Mouse (Mus musculus) stomach, postnatal 0 days (tissue): ENCODE measurements at regions not wholly inside any gene's neighbourhood (a gene's known extent, or its start where the extent isn't known, plus 50 kb on each side); places are given as distances from the start of the nearest gene placed in this dataset.

Experiments used
- ATAC-seq: fragments of 200-750 bp; cut with Nextera tagmentation; 2 replicates; pipeline ENCODE4 v1.8.0; 2017; ENCODE audit not compliant: low FRiP score, low TSS enrichment
- DNase-seq: peaks from one replicate; pipeline ENCODE4 v3.0.0-alpha.2; 2016; ENCODE audit warnings: low spot score
- H3K27ac ChIP-seq: fragments of 300-500 bp; sonication (generic); replicated peaks from 2 replicates; pipeline ENCODE4 v1.5.1; 2014; ENCODE audit warnings: mild to moderate bottlenecking, control low read depth
- H3K27me3 ChIP-seq: fragments of 300-500 bp; sonication (generic); 2 replicates; pipeline ENCODE4 v1.6.1; 2014; ENCODE audit warnings: low read length; ENCODE audit not compliant: control insufficient read depth, insufficient read depth
- H3K36me3 ChIP-seq: fragments of 300-500 bp; sonication (generic); 2 replicates; pipeline ENCODE4 v1.6.1; 2014; ENCODE audit warnings: low read length, mixed read lengths; ENCODE audit not compliant: control insufficient read depth, insufficient read depth
- H3K4me1 ChIP-seq: fragments of 300-500 bp; sonication (generic); replicated peaks from 2 replicates; pipeline ENCODE4 v1.6.1; 2014; ENCODE audit warnings: antibody characterized with exemption; ENCODE audit not compliant: control insufficient read depth, insufficient read depth
- H3K4me2 ChIP-seq: fragments of 300-500 bp; sonication (generic); replicated peaks from 2 replicates; pipeline ENCODE4 v1.6.1; 2014; ENCODE audit warnings: low read depth, mild to moderate bottlenecking, control low read depth, moderate library complexity
- H3K4me3 ChIP-seq: fragments of 300-500 bp; sonication (generic); 2 replicates; pipeline ENCODE4 v1.5.1; 2014; ENCODE audit warnings: low read depth, low read length, control low read depth
- H3K9ac ChIP-seq: fragments of 300-500 bp; sonication (generic); 2 replicates; pipeline ENCODE4 v1.6.1; 2014; ENCODE audit warnings: mild to moderate bottlenecking, low read length, control low read depth, mixed read lengths
- H3K9me3 ChIP-seq: fragments of 300-500 bp; sonication (generic); 2 replicates; pipeline ENCODE4 v1.6.1; 2016; ENCODE audit warnings: low read length; ENCODE audit not compliant: control insufficient read depth
- CTCF ChIP-seq: IDR thresholded peaks from 2 replicates; pipeline ENCODE4 v1.5.1; 2016; ENCODE audit warnings: antibody characterized with exemption, low read depth, mild to moderate bottlenecking, moderate library complexity
- EP300 ChIP-seq: optimal IDR thresholded peaks from 2 replicates; pipeline ENCODE3; 2016; ENCODE audit warnings: antibody characterized with exemption
- WGBS: fragments of 180-500 bp; shearing (Covaris S2); extraction: QIAGEN DNeasy Blood & Tissue Kit; methylation state at CpG from one replicate; pipeline ENCODE4 v1.1.7; 2014; 5-methylcytosine and 5-hydroxymethylcytosine counted together

DNA sequence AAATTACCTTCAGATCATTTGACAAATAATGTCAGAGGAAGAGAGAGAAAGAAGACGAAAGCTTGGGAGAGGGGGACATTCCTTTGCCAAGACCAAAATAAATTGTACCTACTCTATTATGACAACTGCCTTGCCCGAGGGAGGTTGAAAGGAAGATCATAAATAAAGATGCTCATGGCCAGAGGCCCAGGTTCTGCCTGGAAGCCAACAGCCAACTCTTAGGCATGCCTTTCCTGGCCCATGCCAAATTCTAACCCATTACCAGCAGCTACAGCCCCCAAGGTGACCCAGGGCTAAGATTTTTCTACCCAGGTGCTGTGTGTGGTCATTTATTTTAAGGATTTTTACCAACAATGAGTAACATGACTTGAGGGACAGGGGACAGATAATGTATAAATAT is 54.9 kb downstream of the Cbln1 start:
- 35% methylated on average over 2 of the region's 2 CpGs for WGBS

DNA sequence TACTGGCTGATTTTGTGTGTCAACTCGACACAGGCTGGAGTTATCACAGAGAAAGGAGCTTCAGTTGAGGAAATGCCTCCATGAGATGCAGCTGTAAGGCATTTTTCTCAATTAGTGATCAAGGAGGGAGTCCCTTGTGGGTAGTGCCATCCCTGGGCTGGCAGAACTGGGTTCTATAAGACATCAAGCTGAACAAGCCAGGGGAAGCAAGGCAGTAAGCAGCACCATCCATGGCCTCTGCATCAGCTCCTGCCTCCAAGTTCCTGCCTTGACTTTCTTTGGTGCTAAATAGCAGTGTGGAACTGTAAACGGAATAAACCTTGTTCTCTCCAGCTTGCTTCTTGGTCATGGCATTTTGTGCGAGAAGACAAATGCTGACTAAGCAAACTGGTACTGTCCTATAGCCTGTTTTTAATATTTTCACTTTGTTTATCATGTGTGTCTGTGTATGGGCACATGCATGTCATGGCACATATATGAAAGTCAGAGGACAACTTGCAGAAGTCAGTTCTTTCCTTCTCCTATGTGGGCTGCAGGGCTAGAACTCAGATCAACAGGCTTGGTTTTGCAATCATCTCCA is 57.3 kb downstream of the Cbln1 start:
- no peak for DNase-seq
- Histone ChIP-seq H3K4me3 (no peak overlapping the region), H3K9ac (no peak overlapping the region), H3K27me3 (no peaks in the 10 kb centered on the region), H3K27ac (no peak overlapping the region), H3K36me3 (no peaks in the 10 kb centered on the region), H3K4me2 (no peak overlapping the region), H3K9me3 (no peaks in the 10 kb centered on the region), H3K4me1 (no peaks in the 10 kb centered on the region)
- 77% methylated on average over 3 of the region's 3 CpGs for WGBS
- no peak for TF ChIP-seq CTCF
- no peak for TF ChIP-seq EP300
- ATAC-seq, result no peak

More for the DNA sequence above, 54.9 kb downstream of the Cbln1 start:
- ATAC-seq (no peak), DNase-seq (no peak)
- no peak overlapping the region for H3K27ac ChIP-seq
- H3K9ac ChIP-seq, result no peak overlapping the region
- TF ChIP-seq EP300 (no peak), CTCF (no peak)
- H3K36me3 ChIP-seq, result no peaks in the 10 kb centered on the region
- no peak overlapping the region for H3K4me3 ChIP-seq
- no peaks in the 10 kb centered on the region for H3K9me3 ChIP-seq
- no peak overlapping the region for H3K4me2 ChIP-seq
- H3K4me1 ChIP-seq, result no peaks in the 10 kb centered on the region
- no peaks in the 10 kb centered on the region for H3K27me3 ChIP-seq

DNA sequence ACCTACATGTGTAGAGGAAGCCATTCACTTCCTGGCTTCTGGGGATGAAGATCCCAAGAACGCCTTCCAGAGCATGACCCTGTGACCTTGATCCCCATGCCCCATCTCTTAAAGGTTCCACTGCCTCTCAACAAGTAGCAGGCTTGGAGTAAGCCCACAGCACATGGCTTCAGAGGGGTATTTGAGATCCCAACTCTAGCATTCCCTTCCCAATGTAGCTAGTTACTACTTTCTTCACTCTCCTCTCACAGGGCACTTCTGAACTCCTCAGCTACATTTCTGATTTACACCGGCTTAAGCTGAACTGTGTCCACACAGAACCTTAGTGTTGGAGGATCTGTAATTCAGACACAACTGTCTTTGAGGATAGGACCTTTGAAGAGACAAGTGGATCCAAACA is 83.4 kb downstream of the Cbln1 start:
- WGBS, result 59% methylated on average over 2 of the region's 2 CpGs
- no peak for ATAC-seq
- TF ChIP-seq CTCF, result no peak
- no peak for TF ChIP-seq EP300

DNA sequence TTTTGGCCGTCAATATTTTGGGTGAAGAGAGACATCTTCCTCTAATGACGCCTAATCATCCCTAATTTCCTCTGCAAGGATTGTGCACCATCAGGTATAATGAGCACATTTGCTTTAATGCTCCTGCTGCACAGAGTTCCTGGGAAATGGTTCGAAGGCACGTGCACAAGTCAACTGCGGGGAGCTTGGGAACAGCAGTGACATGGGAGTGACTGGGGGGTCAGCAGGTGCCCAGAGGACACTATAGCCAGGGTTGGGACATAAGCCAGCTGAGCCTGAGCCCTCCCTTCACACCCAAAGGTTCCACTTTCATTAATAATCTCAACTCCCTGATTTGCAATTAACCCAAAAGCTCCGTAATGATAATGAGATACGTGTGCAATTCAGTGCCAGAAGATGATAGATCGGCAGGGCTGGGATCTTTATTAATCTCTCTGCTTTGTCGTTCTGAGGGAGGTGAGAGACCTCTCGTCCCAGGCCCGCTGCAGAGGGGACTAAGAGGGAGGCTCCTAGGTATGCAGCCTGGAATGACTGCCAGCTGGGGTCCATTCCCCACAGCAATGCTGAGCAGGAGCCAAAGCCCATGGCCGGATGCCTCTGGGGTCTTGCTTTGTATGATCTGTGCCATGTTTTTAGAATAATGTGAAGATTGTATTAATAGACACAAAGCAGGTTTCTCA is 88.7 kb downstream of the Cbln1 start:
- DNase-seq (no peak), ATAC-seq (no peak)
- 64% methylated on average over 12 of the region's 12 CpGs for WGBS
- H3K4me1 ChIP-seq, result no peaks in the 10 kb centered on the region
- H3K9me3 ChIP-seq, result no peaks in the 10 kb centered on the region
- H3K4me2 ChIP-seq, result no peak overlapping the region
- TF ChIP-seq CTCF (no peak), EP300 (no peak)
- no peak overlapping the region for H3K4me3 ChIP-seq
- no peaks in the 10 kb centered on the region for H3K27me3 ChIP-seq
- no peak overlapping the region for H3K9ac ChIP-seq
- no peak overlapping the region for H3K27ac ChIP-seq
- no peaks in the 10 kb centered on the region for H3K36me3 ChIP-seq

More for the DNA sequence above, 83.4 kb downstream of the Cbln1 start:
- Histone ChIP-seq H3K4me1 (no peaks in the 10 kb centered on the region), H3K4me3 (no peak overlapping the region), H3K27ac (no peak overlapping the region), H3K4me2 (no peak overlapping the region), H3K9ac (no peak overlapping the region), H3K9me3 (no peaks in the 10 kb centered on the region), H3K27me3 (no peaks in the 10 kb centered on the region), H3K36me3 (no peaks in the 10 kb centered on the region)
- DNase-seq, result no peak

DNA sequence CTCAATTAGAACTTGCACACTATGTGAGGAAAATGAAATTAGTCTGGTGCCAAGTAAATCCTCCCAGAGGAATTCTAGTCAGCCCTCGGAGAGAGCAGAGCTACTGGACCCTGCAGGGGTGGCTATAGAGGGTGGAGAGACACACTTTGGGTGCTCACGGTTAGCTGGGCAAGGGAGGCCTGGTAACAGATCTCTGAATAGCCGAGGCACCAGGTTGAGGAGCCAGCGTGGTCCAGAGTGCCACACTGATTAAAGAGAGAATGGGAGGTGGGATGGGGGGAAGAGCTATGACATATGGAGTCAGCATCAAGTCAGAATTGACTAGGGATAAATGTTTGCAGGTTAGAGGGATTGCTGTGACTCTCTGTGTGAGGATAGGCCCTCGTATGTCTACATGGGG is 90.1 kb downstream of the Cbln1 start:
- ATAC-seq (no peak), DNase-seq (no peak)
- Histone ChIP-seq H3K4me1 (no peaks in the 10 kb centered on the region), H3K36me3 (no peaks in the 10 kb centered on the region), H3K4me2 (no peak overlapping the region), H3K9me3 (no peaks in the 10 kb centered on the region), H3K27me3 (no peaks in the 10 kb centered on the region), H3K4me3 (no peak overlapping the region), H3K27ac (no peak overlapping the region), H3K9ac (no peak overlapping the region)
- TF ChIP-seq CTCF, result no peak
- WGBS, result 84% methylated on average over 5 of the region's 5 CpGs

DNA sequence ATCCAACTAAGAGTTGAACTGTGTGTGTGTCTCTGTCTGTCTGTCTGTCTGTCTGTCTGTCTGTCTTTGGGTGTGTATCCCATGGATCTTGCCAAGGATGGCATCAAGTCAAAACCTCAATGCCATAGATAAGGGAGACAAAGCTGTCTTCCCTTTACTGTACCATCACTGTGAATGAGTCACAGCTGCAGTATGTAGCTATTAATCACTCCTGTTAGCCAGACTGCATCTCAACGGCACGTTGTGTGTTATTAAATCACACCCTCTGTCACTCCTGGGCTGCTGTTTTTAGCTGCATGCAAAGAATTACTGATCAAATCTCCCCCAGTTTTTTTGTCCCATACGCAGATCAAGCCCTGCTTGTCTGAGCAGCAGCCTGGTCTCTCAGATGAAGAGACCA is 91.6 kb downstream of the Cbln1 start:
- TF ChIP-seq EP300 (no peak), CTCF (no peak)

More for the DNA sequence above, 91.6 kb downstream of the Cbln1 start:
- H3K27ac ChIP-seq, result no peak overlapping the region
- ATAC-seq (no peak), DNase-seq (no peak)
- WGBS, result 26% methylated on average over 3 of the region's 3 CpGs
- H3K27me3 ChIP-seq, result no peaks in the 10 kb centered on the region
- H3K4me1 ChIP-seq, result no peaks in the 10 kb centered on the region
- no peak overlapping the region for H3K4me2 ChIP-seq
- no peak overlapping the region for H3K4me3 ChIP-seq
- H3K9me3 ChIP-seq, result no peaks in the 10 kb centered on the region
- no peak overlapping the region for H3K9ac ChIP-seq
- H3K36me3 ChIP-seq, result no peaks in the 10 kb centered on the region
